Mouse (Mus musculus): ENCODE measurements around the gene Sh3rf3. TPM values are rescaled to one million over a fixed set of nuclear protein-coding genes. Genes with fewer than 3 reads are reported as not detected.

The Sh3rf3 gene
- total and polyA plus RNA-seq, 2 experiments from 2014 or later = 0.18 TPM; not detected in 1

GRCm38 (mm10) chr10:58932151-58932773 is 119.1 kb downstream of the Sh3rf3 start:
- Histone ChIP-seq H3K27ac (ENCODE audit: low read depth) (no peak overlapping the region), H3K9me3 (replicated peaks; ENCODE audit: control insufficient read depth, low read length) (no peaks in the 10 kb centered on the region), H3K4me3 (ENCODE audit: low read depth, low read length) (peak overlapping the region; percentile 24), H3K4me2 (ENCODE audit: low read depth, low read length) (peak overlapping the region; percentile 51), H3K36me3 (replicated peaks; ENCODE audit: control insufficient read depth, insufficient read depth, low read length) (no peaks in the 10 kb centered on the region), H3K27me3 (ENCODE audit: control insufficient read depth, insufficient read depth, low read length) (peaks cover 86% of the 10 kb centered on the region), H3K9ac (replicated peaks; ENCODE audit: low read depth, low read length) (no peak overlapping the region), H3K4me1 (ENCODE audit: control insufficient read depth, insufficient read depth) (peaks cover 12% of the 10 kb centered on the region; the same call in 1 of the 2 replicates)
- TF ChIP-seq EP300 (IDR thresholded peaks at IDR 0.05; ENCODE audit: low read depth) (no peak), CTCF (IDR thresholded peaks at IDR 0.05; ENCODE audit: low read depth) (no peak)
- ATAC-seq (ENCODE audit: insufficient read depth, low read depth) (peak; percentile 90), DNase-seq (ENCODE audit: low spot score) (peak; percentile 53)
- 15% methylated on average over 22 of the region's 22 CpGs for WGBS

GRCm38 (mm10) chr10:58935606-58936005 is 122.4 kb downstream of the Sh3rf3 start:
- DNase-seq (ENCODE audit: low spot score) (no peak), ATAC-seq (ENCODE audit: insufficient read depth, low read depth) (no peak)
- no peak overlapping the region for H3K4me3 ChIP-seq (ENCODE audit: low read depth, low read length)
- H3K4me1 ChIP-seq (ENCODE audit: control insufficient read depth, insufficient read depth) = peaks cover 12% of the 10 kb centered on the region; the same call in 1 of the 2 replicates
- H3K36me3 ChIP-seq (replicated peaks; ENCODE audit: control insufficient read depth, insufficient read depth, low read length) = no peaks in the 10 kb centered on the region
- H3K27ac ChIP-seq (ENCODE audit: low read depth) = no peak overlapping the region
- no peak for TF ChIP-seq EP300 (IDR thresholded peaks at IDR 0.05; ENCODE audit: low read depth)
- no peak for TF ChIP-seq CTCF (IDR thresholded peaks at IDR 0.05; ENCODE audit: low read depth)
- WGBS = 89% methylated on average over 6 of the region's 6 CpGs
- H3K4me2 ChIP-seq (ENCODE audit: low read depth, low read length) = no peak overlapping the region
- no peaks in the 10 kb centered on the region for H3K9me3 ChIP-seq (replicated peaks; ENCODE audit: control insufficient read depth, low read length)
- peaks cover 86% of the 10 kb centered on the region for H3K27me3 ChIP-seq (ENCODE audit: control insufficient read depth, insufficient read depth, low read length)
- no peak overlapping the region for H3K9ac ChIP-seq (replicated peaks; ENCODE audit: low read depth, low read length)

GRCm38 (mm10) chr10:58936441-58936860 is 123.3 kb downstream of the Sh3rf3 start:
- Histone ChIP-seq H3K36me3 (replicated peaks; ENCODE audit: control insufficient read depth, insufficient read depth, low read length) (no peaks in the 10 kb centered on the region), H3K4me3 (ENCODE audit: low read depth, low read length) (no peak overlapping the region), H3K4me1 (ENCODE audit: control insufficient read depth, insufficient read depth) (peaks cover 12% of the 10 kb centered on the region; the same call in 1 of the 2 replicates), H3K27ac (ENCODE audit: low read depth) (no peak overlapping the region), H3K27me3 (ENCODE audit: control insufficient read depth, insufficient read depth, low read length) (peaks cover 86% of the 10 kb centered on the region), H3K9me3 (replicated peaks; ENCODE audit: control insufficient read depth, low read length) (no peaks in the 10 kb centered on the region), H3K9ac (replicated peaks; ENCODE audit: low read depth, low read length) (no peak overlapping the region), H3K4me2 (ENCODE audit: low read depth, low read length) (no peak overlapping the region)
- ATAC-seq (ENCODE audit: insufficient read depth, low read depth) = no peak
- no peak for DNase-seq (ENCODE audit: low spot score)
- no peak for TF ChIP-seq EP300 (IDR thresholded peaks at IDR 0.05; ENCODE audit: low read depth)
- no peak for TF ChIP-seq CTCF (IDR thresholded peaks at IDR 0.05; ENCODE audit: low read depth)
- 69% methylated on average over 9 of the region's 9 CpGs for WGBS

- H3K27me3 ChIP-seq (ENCODE audit: control insufficient read depth, insufficient read depth, low read length) = peaks cover 86% of the 10 kb centered on the region
- WGBS = 52% methylated on average over 3 of the region's 3 CpGs
- H3K9ac ChIP-seq (replicated peaks; ENCODE audit: low read depth, low read length) = no peak overlapping the region
- H3K9me3 ChIP-seq (replicated peaks; ENCODE audit: control insufficient read depth, low read length) = no peaks in the 10 kb centered on the region
- no peak for TF ChIP-seq EP300 (IDR thresholded peaks at IDR 0.05; ENCODE audit: low read depth)
- no peak for TF ChIP-seq CTCF (IDR thresholded peaks at IDR 0.05; ENCODE audit: low read depth)
- no peak overlapping the region for H3K4me3 ChIP-seq (ENCODE audit: low read depth, low read length)
- H3K4me2 ChIP-seq (ENCODE audit: low read depth, low read length) = no peak overlapping the region
- no peak for ATAC-seq (ENCODE audit: insufficient read depth, low read depth)
- no peaks in the 10 kb centered on the region for H3K36me3 ChIP-seq (replicated peaks; ENCODE audit: control insufficient read depth, insufficient read depth, low read length)
- 0 out of 2 replicates have a peak, but pooled peaks cover 7% of the 10 kb centered on the region for H3K4me1 ChIP-seq (ENCODE audit: control insufficient read depth, insufficient read depth)
- DNase-seq (ENCODE audit: low spot score) = no peak
- H3K27ac ChIP-seq (ENCODE audit: low read depth) = no peak overlapping the region
Measured at GRCm38 (mm10) chr10:58937521-58937920, 124.4 kb downstream of the Sh3rf3 start.

- ATAC-seq (ENCODE audit: insufficient read depth, low read depth) = no peak
- WGBS = 73% methylated on average over 3 of the region's 3 CpGs
- peaks cover 78% of the 10 kb centered on the region for H3K27me3 ChIP-seq (ENCODE audit: control insufficient read depth, insufficient read depth, low read length)
Measured at GRCm38 (mm10) chr10:58942819-58943218, 129.7 kb downstream of the Sh3rf3 start.

More at GRCm38 (mm10) chr10:58942819-58943218, 129.7 kb downstream of the Sh3rf3 start:
- Histone ChIP-seq H3K9ac (replicated peaks; ENCODE audit: low read depth, low read length) (no peak overlapping the region), H3K4me1 (ENCODE audit: control insufficient read depth, insufficient read depth) (no peaks in the 10 kb centered on the region), H3K4me2 (ENCODE audit: low read depth, low read length) (no peak overlapping the region), H3K27ac (ENCODE audit: low read depth) (no peak overlapping the region), H3K9me3 (replicated peaks; ENCODE audit: control insufficient read depth, low read length) (no peaks in the 10 kb centered on the region), H3K4me3 (ENCODE audit: low read depth, low read length) (no peak overlapping the region), H3K36me3 (replicated peaks; ENCODE audit: control insufficient read depth, insufficient read depth, low read length) (no peaks in the 10 kb centered on the region)
- DNase-seq (ENCODE audit: low spot score) = no peak
- TF ChIP-seq CTCF (IDR thresholded peaks at IDR 0.05; ENCODE audit: low read depth) (no peak), EP300 (IDR thresholded peaks at IDR 0.05; ENCODE audit: low read depth) (no peak)
